Mouse (Mus musculus): ENCODE data around the gene Morn5.

GRCm38 (mm10) chr2:36067132-36067531 lies 17.9 kb downstream of the Morn5 start:
- no peak for TF ChIP-seq CTCF (conservative IDR thresholded peaks at IDR 0.05; ENCODE audit: low read length)
- no peak for TF ChIP-seq NANOG (IDR thresholded peaks at IDR 0.05; ENCODE audit: borderline replicate concordance, low read length)
- TF ChIP-seq POU5F1 (IDR thresholded peaks at IDR 0.05; ENCODE audit: borderline replicate concordance, low read length): no peak

Data from E14TG2a.4 (cell line).